Mouse (Mus musculus) gastrocnemius, adult 2 months (tissue): ENCODE results near the gene Adamts16. TPM values are rescaled to one million over a fixed set of nuclear protein-coding genes. Genes with fewer than 3 reads are reported as not detected.

ENCODE experiments used
- DNase-seq: peaks from one replicate; pipeline ENCODE4 v3.0.0; 2022
- H3K27ac ChIP-seq: fragments of 200-600 bp; 2 replicates; pipeline ENCODE4 v1.8.1; 2022; ENCODE audit warnings: mild to moderate bottlenecking
- H3K4me3 ChIP-seq: fragments of 200-600 bp; 2 replicates; pipeline ENCODE4 v1.8.1; 2022; ENCODE audit warnings: mild to moderate bottlenecking, moderate library complexity
- CTCF ChIP-seq: fragments of 200-600 bp; IDR thresholded peaks from 2 replicates; pipeline ENCODE4 v1.8.1; 2022; ENCODE audit warnings: antibody characterized with exemption, mild to moderate bottlenecking, moderate library complexity
- intact Hi-C: fragments of 180-260 bp; cut with DNase I; formaldehyde crosslinking; loops from one replicate; pipeline ENCODE4 v1.15.1; 2025
- total RNA-seq, 2 experiments: library from RNA; stranded (reverse); gene quantifications; 2 replicates each; pipeline ENCODE4 v1.2.3; 2021

The Adamts16 gene
- total RNA-seq, 2 experiments from 2014 or later = 0.20 to 0.56 TPM

DNA sequence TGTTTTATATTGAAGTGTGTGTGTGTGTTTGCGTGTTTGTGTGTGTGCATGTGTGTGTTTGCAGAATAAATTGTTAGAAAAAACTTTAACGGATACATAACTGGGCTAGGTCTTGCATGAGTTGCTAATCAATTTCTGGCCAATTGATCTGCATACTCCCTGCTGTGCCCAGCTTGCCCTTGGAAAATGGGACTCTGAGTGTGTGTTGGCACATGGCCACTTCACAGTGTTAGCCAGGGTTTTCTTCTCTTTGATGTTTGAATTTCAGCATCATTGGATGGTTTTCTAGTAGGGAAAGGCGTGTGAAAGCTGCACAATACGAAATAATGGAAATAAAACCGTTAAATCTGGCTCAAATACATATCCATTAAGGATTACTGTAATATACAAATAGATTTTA lies 24.3 kb upstream of the Adamts16 start:
- intact Hi-C loops = no loop called here
- no peak for TF ChIP-seq CTCF
- no peak overlapping the region for H3K4me3 ChIP-seq
- H3K27ac ChIP-seq = no peak overlapping the region
- no peak for DNase-seq

DNA sequence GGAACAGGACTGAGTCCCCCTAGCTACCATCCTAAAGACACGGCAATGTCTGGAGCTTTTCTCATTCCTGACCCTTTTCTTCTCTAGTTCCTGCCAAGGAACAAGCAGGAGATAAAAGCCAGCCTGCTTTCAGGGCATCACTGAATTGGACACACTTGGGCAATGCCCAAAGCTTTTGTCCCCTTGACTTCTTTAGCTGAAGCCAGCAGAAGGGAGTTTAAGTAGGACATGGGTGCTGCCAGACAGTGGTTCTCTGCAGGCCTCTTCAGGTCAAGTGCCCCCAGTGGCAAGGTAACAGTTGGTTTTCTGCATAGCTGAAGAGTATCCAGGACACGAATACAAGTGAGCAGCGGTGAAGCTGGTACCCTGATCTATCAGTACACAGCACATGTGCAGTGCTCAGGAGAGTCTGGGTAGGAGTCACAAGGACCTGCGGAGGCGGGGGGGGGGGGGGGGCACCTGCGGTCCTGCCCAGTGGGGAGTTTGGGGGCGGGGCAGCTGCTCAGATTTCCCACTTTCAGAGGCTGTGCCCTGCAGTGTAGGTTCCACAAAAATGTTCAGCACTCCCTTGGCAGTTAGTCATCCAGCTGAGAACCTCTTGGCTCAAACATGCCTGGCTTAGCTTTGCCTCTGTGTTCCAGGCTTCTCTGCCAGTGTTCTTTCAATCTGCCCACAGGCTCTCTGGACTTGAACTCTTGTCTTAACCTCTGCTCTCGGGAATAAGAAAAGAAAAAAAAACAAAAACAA lies 20.7 kb upstream of the Adamts16 start:
- no peak for DNase-seq
- intact Hi-C loops = no loop called here
- H3K27ac ChIP-seq = no peak overlapping the region
- TF ChIP-seq CTCF = no peak
- no peak overlapping the region for H3K4me3 ChIP-seq

DNA sequence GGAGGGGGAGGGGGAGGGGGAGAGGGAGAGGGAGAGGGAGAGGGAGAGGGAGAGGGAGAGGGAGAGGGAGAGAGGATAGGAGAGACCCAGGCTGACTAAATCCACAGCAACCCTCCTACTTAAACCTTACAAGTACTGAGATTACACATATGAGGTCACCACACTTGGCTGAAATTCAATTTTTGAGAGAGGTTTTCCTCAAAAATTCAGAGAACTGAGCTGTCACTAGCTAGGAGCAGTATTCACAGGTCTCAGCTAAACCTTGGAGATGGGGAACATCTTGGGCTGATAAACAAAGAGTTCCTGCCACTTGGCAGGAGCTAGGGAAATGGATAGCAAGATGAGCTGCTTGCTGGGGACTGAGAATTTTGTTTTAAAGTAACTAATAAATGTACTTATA lies 12.0 kb upstream of the Adamts16 start:
- Histone ChIP-seq H3K27ac (no peak overlapping the region), H3K4me3 (no peak overlapping the region)
- TF ChIP-seq CTCF = no peak
- DNase-seq = no peak
- intact Hi-C loops = no loop called here

DNA sequence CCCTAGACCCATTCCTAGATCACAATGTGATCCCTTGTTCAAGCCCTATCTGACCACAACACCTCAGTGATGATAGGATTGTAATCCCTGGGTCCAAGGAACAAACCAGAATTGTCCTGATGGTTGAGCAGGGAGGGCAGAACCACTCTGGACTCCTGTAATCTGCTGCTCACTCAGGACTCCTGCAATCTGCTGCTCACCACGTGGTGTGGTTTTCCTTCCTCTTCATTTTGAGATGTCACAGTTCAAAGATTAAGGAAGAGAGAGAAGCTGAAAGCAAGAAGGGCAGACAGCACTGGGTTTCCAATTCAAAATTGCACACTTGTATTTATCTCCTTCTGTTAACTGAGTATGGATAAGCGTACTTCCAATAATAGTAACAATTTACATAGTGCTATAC lies 5.3 kb upstream of the Adamts16 start:
- H3K4me3 ChIP-seq = no peak overlapping the region
- TF ChIP-seq CTCF = no peak
- H3K27ac ChIP-seq = no peak overlapping the region
- intact Hi-C loops = loop anchor here (10.0 kb wide), 1 partner anchor 158 kb away; no protein-coding TSS in a partner anchor
- DNase-seq = no peak

DNA sequence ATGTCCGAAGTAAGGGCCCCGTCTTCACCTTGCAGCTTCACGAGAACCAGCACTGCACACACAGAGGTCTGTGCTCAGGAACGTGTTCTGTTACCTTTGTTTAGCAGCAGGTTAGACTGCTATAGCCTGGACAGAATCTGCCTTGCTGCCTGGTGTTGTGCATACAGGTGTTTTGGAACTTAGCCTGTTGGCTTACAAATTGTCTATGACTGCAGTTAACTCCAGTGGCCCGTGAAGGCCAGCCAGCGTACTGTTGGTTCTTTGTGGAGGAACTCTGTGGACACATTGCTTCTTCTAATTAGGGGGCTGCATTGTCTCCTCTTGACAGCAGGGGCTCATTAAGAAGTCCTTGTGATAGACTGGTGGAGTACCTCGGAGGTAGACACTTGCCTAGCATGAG lies 3.9 kb upstream of the Adamts16 start:
- Histone ChIP-seq H3K27ac (no peak overlapping the region), H3K4me3 (no peak overlapping the region)
- intact Hi-C loops = loop anchor here (10.0 kb wide), 1 partner anchor 159 kb away; no protein-coding TSS in a partner anchor
- no peak for DNase-seq
- TF ChIP-seq CTCF = no peak

DNA sequence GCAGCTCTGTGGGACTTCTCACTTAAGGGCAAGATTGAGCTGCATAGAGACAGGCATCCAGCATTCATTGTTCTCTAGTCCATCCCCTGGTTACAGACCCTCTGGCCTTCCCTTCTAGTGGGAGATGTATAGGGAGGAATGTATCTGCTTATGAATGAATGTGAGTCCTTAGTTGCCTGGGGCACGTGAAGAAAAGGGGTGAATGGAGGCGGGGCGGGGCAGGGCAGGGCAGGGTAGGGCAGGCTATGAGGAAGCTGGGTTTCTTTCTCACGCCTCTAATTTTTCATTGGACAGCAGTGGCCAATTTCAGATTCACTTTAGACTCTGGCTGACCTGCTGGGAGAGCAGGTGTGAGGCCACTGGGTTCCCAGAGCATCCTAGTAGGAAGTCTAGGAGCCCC lies 515 bp upstream of the Adamts16 start:
- no peak overlapping the region for H3K27ac ChIP-seq
- intact Hi-C loops = loop anchor here (10.0 kb wide), 1 partner anchor 163 kb away; no protein-coding TSS in a partner anchor
- TF ChIP-seq CTCF = no peak
- H3K4me3 ChIP-seq = no peak overlapping the region
- DNase-seq = no peak

DNA sequence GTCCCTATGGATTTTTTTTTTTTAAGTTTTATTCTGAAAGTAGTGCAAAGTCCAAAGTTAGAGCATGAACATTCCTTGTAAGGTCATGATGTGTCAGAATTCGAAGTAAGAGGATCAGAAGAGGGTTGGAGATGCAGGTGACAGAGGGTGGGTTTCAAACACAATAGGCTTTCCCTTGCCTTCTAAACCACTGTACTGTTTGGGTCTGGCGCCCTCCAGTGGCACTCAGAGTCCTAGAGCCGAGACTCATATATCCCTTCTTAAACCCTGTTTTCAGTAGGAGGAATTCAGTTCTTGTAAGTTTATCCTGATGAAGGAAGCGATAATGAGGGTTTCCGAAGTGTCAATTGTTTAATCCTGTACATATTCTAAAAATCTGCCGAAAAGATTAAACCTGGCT lies 1.4 kb downstream of the Adamts16 start:
- TF ChIP-seq CTCF = peak; percentile 92
- DNase-seq = peak; percentile 70
- Histone ChIP-seq H3K4me3 (peak overlapping the region; percentile 23), H3K27ac (no peak overlapping the region)
- intact Hi-C loops = loop anchor here (1.0 to 10.0 kb wide), 2 partner anchors 165 to 196 kb away; no protein-coding TSS in a partner anchor

DNA sequence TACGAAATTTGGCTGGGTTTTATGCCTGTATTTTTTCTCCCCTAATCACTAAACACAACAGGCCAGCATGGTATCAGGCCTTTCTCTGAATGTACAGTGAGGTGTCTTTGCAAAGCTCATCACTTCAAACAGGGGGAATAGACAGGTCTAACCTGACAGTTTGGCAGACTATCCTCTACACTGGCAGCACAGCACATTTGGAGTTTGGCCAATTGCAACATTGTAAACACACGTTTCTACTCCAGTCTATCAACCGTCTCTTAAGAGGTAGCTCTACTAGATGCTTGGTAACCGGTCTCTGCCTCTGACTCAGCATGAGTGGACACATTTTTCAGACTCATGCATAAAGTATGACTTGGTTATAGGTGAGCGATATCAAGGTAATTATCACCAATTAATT lies 4.0 kb downstream of the Adamts16 start:
- H3K27ac ChIP-seq = no peak overlapping the region
- intact Hi-C loops = no loop called here
- no peak overlapping the region for H3K4me3 ChIP-seq
- no peak for TF ChIP-seq CTCF
- DNase-seq = no peak

DNA sequence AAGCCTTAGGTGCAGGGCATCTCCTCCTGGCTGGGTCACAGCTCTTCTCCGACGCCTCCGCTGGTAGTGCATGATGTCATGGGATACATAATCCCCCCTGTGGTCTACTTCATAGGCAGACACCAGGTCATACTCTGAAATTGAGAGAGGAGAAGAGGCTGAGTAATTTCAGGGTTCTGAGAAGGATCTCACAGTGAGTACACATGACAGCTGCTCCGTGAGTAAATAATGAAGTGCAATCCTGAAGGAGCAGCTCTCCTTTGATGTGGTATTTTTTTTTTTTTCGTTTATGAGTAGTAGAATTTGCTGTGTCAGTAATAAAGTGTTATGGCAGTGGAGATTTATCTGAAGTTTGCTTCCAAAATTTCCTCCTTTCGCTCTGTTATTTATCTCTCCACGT lies 5.4 kb downstream of the Adamts16 start:
- no peak for TF ChIP-seq CTCF
- H3K27ac ChIP-seq = no peak overlapping the region
- H3K4me3 ChIP-seq = no peak overlapping the region
- DNase-seq = no peak
- intact Hi-C loops = no loop called here

DNA sequence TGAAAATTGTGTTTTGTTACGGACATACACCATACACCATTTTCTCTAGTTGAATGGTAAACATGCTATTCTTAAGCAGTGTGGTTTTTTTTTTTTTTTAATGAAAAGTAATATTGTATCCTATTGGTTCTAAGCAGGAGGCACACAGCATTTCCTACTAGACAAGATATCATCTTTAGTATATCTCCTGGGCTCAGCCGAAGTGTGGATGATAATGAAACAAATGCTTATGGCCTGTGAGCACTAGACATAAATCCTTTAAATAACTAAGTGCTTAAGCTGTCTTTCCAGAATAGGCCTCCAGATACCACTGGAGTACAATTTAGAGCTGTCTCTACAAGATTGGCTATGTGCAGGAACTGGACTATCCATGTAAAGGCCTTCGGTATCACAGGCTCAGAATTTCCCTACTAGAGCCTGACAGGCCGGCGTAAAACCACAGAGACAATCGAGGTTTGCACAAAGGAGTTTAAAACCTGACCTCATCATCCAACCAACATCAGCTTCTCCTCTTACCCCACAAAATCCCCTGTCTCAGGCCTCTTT lies 8.9 kb downstream of the Adamts16 start:
- Histone ChIP-seq H3K4me3 (no peak overlapping the region), H3K27ac (no peak overlapping the region)
- no peak for DNase-seq
- intact Hi-C loops = no loop called here
- TF ChIP-seq CTCF = no peak

DNA sequence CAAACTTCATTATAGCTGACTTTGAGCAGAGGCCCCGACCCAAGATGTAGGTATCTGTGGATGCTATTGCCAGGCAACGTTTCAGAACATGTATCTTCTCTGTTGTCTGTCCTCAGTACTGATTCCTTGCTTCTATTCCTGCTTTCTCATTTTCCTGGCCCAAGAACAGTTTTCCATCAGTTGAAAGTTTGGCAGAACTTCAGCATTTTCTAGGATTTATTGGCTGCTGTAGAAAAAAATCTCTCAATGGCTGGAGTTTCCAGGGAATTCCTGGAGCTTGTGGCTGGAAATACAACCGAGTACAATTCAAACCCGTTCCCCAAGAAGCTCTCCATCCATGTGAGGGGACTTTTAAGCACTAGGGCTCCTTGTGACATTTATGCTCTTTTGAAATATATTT lies 10.6 kb downstream of the Adamts16 start:
- DNase-seq = no peak
- no peak overlapping the region for H3K4me3 ChIP-seq
- intact Hi-C loops = no loop called here

DNA sequence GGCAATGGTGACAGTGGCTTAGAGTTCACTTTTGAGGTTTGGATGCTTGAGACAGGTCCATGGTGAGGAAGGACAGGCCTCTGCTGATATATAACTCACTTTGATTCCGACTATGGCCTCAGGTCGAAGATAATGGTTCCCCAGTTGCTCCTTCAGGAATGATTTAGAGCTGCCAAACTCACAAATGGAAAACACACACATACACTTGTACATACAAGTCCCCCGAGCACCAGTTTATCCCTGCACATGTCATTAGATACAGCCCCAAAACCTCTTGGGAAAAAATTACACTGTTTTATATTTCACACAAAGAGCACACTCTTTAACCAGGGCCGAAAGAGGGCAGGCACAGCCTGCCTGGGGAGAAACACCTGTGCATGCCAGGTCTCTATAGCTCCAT lies 14.1 kb downstream of the Adamts16 start:
- intact Hi-C loops = no loop called here
- H3K4me3 ChIP-seq = no peak overlapping the region
- TF ChIP-seq CTCF = no peak
- H3K27ac ChIP-seq = no peak overlapping the region
- DNase-seq = no peak

More for the DNA sequence above, 10.6 kb downstream of the Adamts16 start:
- no peak for TF ChIP-seq CTCF
- H3K27ac ChIP-seq = no peak overlapping the region

DNA sequence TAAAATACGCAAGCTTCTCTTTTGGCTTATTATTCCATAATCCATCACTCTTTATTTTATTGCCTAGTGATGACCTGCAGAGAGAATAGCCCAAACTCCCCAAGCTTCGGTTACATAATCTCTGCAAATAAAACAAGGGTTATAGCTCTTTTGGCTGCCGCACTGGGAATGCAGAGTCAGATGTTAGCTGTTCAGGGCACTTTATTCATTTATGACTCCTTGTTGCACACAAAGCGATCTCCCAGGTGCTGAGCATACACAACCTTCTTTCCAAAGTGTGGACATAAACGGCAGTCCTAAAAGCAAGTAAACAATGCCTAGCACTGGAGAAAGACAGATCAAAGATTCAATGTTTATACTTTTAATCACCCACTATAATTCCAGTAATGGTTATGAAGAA lies 16.3 kb downstream of the Adamts16 start:
- intact Hi-C loops = no loop called here
- TF ChIP-seq CTCF = no peak
- DNase-seq = no peak
- H3K4me3 ChIP-seq = no peak overlapping the region
- no peak overlapping the region for H3K27ac ChIP-seq

DNA sequence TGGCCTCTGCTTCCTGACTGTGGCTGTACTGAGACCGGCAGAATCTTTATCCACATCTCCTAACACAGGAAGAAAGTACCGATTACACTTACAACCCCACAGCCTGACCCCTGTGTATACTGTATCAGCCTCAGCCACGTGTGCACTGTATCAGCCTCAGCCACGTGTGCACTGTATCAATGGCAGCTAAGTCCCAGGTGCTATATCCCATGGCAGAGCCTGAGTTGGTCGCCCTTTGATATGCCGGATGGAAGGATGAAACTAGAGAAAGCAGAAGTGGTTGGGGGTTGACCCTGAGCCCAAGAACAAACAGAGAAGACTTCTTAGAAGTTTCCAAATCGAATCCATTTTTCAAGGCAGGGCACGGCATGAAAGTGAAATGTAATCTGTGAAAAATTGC lies 17.9 kb downstream of the Adamts16 start:
- no peak for TF ChIP-seq CTCF
- no peak for DNase-seq

More for the DNA sequence above, 17.9 kb downstream of the Adamts16 start:
- Histone ChIP-seq H3K27ac (no peak overlapping the region), H3K4me3 (no peak overlapping the region)
- intact Hi-C loops = no loop called here
